Mouse (Mus musculus) macrophage (primary cell): Measurements from ENCODE around the gene Alg11. TPM values are rescaled to one million over a fixed set of nuclear protein-coding genes. Genes with fewer than 3 reads are reported as not detected.

Experiments used
- H3K27ac ChIP-seq: fragments of 350-480 bp; formaldehyde crosslinking; 2 replicates; pipeline ENCODE4 v1.9.0; 2021
- H3K36me3 ChIP-seq: fragments of 350-480 bp; formaldehyde crosslinking; 2 replicates; pipeline ENCODE4 v1.9.0; 2021; ENCODE audit errors: inconsistent target
- H3K4me3 ChIP-seq: fragments of 350-480 bp; formaldehyde crosslinking; 2 replicates; pipeline ENCODE4 v1.9.0; 2021; ENCODE audit errors: inconsistent target
- H3K79me2 ChIP-seq: fragments of 350-480 bp; formaldehyde crosslinking; 2 replicates; pipeline ENCODE4 v1.9.0; 2021; ENCODE audit errors: inconsistent target
- WGBS: methylation state at CpG from one replicate; pipeline ENCODE4 v1.1.7; 2026; ENCODE audit warnings: inconsistent platforms; ENCODE audit not compliant: missing documents; 5-methylcytosine and 5-hydroxymethylcytosine counted together
- polyA plus RNA-seq: library from polyadenylated mRNA; stranded (reverse); fragments of 250-400 nt; gene quantifications from 3 replicates; pipeline ENCODE4 v1.2.4, GENCODE M21; 2018; ENCODE audit warnings: inconsistent platforms
- total RNA-seq, 78 experiments: library from RNA; depleted of rRNA; stranded (reverse); fragments of 250-400 nt; gene quantifications; 1 replicate in 9 of 78; 2 replicates in 24 of 78; 3 replicates in 43 of 78; 4 replicates in 2 of 78; pipeline ENCODE4 v1.2.4; 2018; ENCODE audit warnings: inconsistent platforms in 56 of 78

Alg11 gene
- total RNA-seq (2018; cell fraction: chromatin; rRNA removed) = 1 to 10 TPM in 25 of 26 experiments, under 1 TPM in 1; 0.69 to 8.3 (median 4.3) TPM
- total RNA-seq (2018; cell fraction: cytosol; rRNA removed) = 10 to 100 TPM in 22 of 26 experiments, 1 to 10 TPM in 4; 8.2 to 13.9 (median 11.5) TPM
- 10 to 100 TPM in 11 of 26 experiments, 1 to 10 TPM in 15; 4.7 to 17.1 (median 8.2) TPM for total RNA-seq (2018; cell fraction: nucleus; rRNA removed)
- polyA plus RNA-seq = 7.6 to 11.5 TPM (median 10.9 TPM) in 3 replicates

DNA sequence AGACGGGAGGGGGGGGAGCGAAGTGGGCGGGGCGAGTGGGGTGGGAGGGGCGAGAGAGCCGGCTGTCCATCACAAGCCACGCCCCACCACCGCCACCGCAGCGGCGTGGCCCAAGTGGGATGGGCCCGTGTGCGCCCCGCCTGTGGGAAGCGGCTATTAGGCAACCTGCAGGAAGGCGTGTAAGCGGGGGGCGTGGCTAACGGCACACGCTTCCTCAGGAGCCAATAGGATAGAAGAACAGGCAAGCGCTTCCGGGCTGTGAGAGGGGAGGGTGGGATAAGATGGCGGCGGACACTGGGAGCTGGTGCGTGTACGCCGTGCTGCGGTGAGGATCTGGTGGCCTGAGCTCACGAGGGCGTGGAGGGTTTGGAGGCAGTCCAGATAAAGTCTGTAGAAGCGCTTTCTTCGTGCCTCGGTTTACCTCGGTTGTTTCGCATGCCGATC, at the start of gene Alg11:
Gene Alg11, plus strand, starts transcription at position 276 of the 444 bp plus-strand sequence.
- Histone ChIP-seq H3K79me2 (peaks cover 18% of the 10 kb centered on the region; the same call in 1 of the 2 replicates), H3K27ac (0 out of 2 replicates have a peak within 1 kb of the TSS, but pooled peaks have one; percentile 22), H3K4me3 (peak within 1 kb of the TSS; percentile 84), H3K36me3 (peaks cover 24% of the 10 kb centered on the region)
- WGBS = under 1% methylated on average over 32 of the region's 36 CpGs

DNA sequence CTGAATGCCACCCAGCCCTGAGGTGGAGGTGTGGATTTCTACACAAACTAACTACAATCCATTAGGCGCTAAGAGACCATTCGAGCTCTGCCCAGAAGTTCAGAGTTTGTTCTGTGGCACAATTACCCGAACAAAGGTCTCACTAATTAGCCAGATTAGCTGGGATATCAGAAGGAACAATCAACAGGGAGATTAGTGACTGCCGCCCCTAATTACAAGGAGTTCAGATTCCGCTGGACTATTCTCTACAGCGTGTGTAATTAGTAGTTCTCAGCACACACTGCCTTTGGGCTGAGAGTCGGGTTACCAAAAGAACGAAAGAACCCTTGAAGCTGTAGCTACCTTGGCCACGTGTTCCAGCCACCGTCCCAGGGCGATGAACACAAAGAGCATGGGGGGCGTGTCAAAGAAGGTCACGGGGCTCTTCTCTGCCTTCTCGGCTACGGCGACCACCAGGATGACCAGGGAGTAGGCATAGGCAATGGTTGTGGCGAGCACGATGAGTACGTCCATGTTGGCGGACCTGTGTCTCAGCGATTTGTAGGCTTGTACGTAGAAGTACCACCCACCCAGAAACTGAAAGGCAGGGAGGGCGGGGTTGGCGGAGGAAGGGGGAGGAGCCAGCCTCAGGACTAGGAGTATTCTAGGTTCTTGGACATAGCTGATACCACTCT, 47.4 kb upstream of the Alg11 start:
- no peak overlapping the region for H3K4me3 ChIP-seq

GRCm38 (mm10) chr8:22017731-22018130, 42.8 kb upstream of the Alg11 start:
- Histone ChIP-seq H3K27ac (no peak overlapping the region), H3K36me3 (no peaks in the 10 kb centered on the region), H3K79me2 (no peaks in the 10 kb centered on the region), H3K4me3 (no peak overlapping the region)
- WGBS = 85% methylated on average over 7 of the region's 7 CpGs

More for the DNA sequence above, 47.4 kb upstream of the Alg11 start:
- WGBS = 80% methylated on average over 24 of the region's 24 CpGs
- Histone ChIP-seq H3K27ac (no peak overlapping the region), H3K36me3 (no peaks in the 10 kb centered on the region), H3K79me2 (no peaks in the 10 kb centered on the region)

- no peak overlapping the region for H3K27ac ChIP-seq
- 70% methylated on average over 5 of the region's 5 CpGs for WGBS
- no peaks in the 10 kb centered on the region for H3K79me2 ChIP-seq
- H3K4me3 ChIP-seq = no peak overlapping the region
- H3K36me3 ChIP-seq = no peaks in the 10 kb centered on the region
Observed at GRCm38 (mm10) chr8:22019498-22019897, 41.0 kb upstream of the Alg11 start.

DNA sequence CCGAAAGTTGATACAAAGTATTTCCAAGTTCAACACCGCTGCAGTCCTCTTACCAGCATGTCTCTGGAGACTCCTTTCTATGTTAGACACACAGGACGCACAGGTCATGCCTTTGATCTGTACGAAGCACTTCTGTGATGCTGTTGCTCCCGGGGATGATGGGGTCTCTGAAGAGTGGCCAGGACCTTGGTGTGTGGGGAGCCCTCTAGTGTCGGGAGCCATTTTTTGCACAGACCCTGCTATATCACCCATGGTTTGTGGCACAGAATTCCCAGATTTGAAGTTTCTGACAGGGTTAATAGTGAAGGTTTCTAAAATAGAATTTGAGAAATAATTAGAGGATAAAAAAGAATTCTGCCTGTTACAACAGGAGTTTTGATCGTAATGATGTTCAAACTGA, 38.3 kb upstream of the Alg11 start:
- no peak overlapping the region for H3K27ac ChIP-seq
- 59% methylated on average over 7 of the region's 7 CpGs for WGBS
- H3K36me3 ChIP-seq = no peaks in the 10 kb centered on the region
- H3K79me2 ChIP-seq = no peaks in the 10 kb centered on the region
- no peak overlapping the region for H3K4me3 ChIP-seq

DNA sequence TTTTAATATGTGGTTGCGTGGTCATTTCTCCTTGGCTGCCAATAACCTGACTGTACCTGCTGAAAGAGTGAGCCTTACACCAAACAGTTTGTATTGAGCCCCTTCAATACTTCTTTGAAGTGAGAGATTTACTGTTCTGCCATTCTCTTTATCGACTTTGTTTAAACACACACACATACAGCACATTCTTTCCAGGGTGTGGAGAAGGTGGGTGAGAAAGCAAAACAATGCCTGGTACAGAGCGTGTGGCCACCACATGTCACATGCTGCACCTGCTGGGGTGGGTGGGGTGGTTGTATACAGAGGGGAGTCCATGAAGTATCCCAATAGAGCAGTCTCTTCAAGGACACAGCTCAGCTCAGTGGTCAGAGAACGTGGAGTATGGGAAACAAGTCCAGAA, 35.3 kb upstream of the Alg11 start:
- Histone ChIP-seq H3K4me3 (no peak overlapping the region), H3K27ac (no peak overlapping the region), H3K36me3 (no peaks in the 10 kb centered on the region), H3K79me2 (no peaks in the 10 kb centered on the region)
- WGBS = 78% methylated on average over 4 of the region's 4 CpGs

DNA sequence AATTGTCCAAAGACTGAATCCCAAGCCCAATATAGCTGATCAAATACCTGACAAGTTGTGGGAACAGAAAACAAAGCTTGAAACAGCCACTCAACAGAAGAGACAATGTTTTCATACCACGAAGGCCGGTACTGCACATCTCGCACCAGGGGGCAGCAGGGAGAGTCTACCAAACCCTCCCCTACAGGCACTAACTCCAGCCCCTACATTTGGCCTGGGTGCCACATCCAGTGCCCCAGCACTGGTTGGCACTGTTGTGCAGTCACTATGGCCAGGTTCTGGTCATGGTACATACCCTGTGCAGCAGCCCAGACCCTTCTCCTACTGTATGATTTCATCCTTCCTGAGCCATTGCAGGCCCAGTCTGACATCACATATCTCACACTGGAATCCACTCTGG, 31.5 kb upstream of the Alg11 start:
- Histone ChIP-seq H3K36me3 (no peaks in the 10 kb centered on the region), H3K27ac (no peak overlapping the region), H3K79me2 (no peaks in the 10 kb centered on the region), H3K4me3 (no peak overlapping the region)
- 90% methylated on average over 3 of the region's 3 CpGs for WGBS

DNA sequence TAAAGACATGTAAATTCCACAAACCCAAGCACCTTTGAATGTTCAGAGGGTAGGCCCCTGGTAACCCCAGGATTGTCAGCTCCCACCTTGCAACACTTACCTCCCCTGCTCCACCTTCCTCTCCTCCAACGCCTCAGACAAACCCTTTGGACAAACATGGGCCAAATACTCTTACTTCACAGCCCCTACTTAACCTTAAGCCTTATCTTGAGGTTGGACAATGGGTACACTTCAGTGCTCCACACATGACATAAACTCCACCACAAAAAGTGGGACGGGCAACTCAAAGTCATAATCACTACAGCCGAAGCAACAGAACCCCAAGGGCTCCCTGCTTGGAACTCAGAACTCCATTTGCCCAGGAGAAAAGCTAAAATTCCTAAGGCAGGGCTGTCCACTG, 29.5 kb upstream of the Alg11 start:
- H3K4me3 ChIP-seq = no peak overlapping the region
- H3K36me3 ChIP-seq = no peaks in the 10 kb centered on the region
- WGBS = 84% methylated on average over 3 of the region's 3 CpGs
- H3K79me2 ChIP-seq = no peaks in the 10 kb centered on the region
- H3K27ac ChIP-seq = no peak overlapping the region

DNA sequence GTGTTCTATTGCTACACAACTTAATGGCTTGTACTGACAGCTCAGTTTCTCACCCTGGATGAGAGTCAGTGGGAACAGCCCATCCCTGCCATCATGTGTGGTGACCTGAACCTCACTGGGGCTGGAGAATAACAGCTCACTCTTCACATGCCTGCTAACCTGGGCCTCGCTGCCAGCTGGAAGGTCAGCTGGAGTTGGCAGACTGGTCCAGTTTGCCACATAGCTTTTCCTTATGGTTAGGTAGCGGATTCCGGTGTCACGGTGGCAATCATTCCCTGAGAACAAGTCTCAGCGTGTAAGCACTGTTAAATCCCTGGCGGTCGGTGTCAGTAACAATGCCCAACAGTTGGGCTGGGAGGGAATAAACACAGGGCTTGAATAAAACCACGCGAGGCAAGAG, 24.4 kb upstream of the Alg11 start:
- Histone ChIP-seq H3K4me3 (no peak overlapping the region), H3K79me2 (no peaks in the 10 kb centered on the region), H3K27ac (no peak overlapping the region), H3K36me3 (no peaks in the 10 kb centered on the region)
- 94% methylated on average over 9 of the region's 9 CpGs for WGBS

GRCm38 (mm10) chr8:22037022-22037421, 23.5 kb upstream of the Alg11 start:
- no peak overlapping the region for H3K4me3 ChIP-seq
- no peaks in the 10 kb centered on the region for H3K36me3 ChIP-seq
- H3K27ac ChIP-seq = no peak overlapping the region
- no peaks in the 10 kb centered on the region for H3K79me2 ChIP-seq
- 83% methylated on average over 7 of the region's 7 CpGs for WGBS

- Histone ChIP-seq H3K36me3 (no peaks in the 10 kb centered on the region), H3K79me2 (no peaks in the 10 kb centered on the region), H3K27ac (no peak overlapping the region), H3K4me3 (no peak overlapping the region)
- 27% methylated on average over 14 of the region's 15 CpGs for WGBS
Observed at GRCm38 (mm10) chr8:22039468-22040152, 20.9 kb upstream of the Alg11 start.

DNA sequence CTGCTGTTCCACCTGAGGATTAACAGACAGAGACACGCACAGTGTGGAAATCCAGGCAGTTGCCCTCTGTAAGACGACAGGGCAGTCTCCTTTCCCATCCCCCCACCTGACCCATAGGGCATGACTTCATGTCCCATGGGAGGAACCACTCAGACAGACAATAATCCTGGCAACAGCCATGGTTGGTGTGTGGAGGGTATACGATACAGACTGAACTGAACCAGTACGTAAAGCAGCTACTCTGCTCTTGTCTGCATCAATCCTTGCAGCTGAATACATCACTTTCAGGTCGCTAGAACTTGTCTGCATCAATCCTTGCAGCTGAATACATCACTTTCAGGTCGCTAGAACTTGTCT, 20.4 kb upstream of the Alg11 start:
- 67% methylated on average over 6 of the region's 6 CpGs for WGBS
- no peak overlapping the region for H3K4me3 ChIP-seq
- no peak overlapping the region for H3K27ac ChIP-seq
- no peaks in the 10 kb centered on the region for H3K36me3 ChIP-seq
- no peaks in the 10 kb centered on the region for H3K79me2 ChIP-seq

GRCm38 (mm10) chr8:22042515-22042914, 18.0 kb upstream of the Alg11 start:
- H3K36me3 ChIP-seq = no peaks in the 10 kb centered on the region
- 77% methylated on average over 3 of the region's 3 CpGs for WGBS
- H3K4me3 ChIP-seq = no peak overlapping the region
- H3K27ac ChIP-seq = no peak overlapping the region
- no peaks in the 10 kb centered on the region for H3K79me2 ChIP-seq

- 87% methylated on average over 10 of the region's 12 CpGs for WGBS
Observed at GRCm38 (mm10) chr8:22043706-22044105, 16.8 kb upstream of the Alg11 start.

More at GRCm38 (mm10) chr8:22043706-22044105, 16.8 kb upstream of the Alg11 start:
- Histone ChIP-seq H3K27ac (no peak overlapping the region), H3K79me2 (no peaks in the 10 kb centered on the region), H3K36me3 (no peaks in the 10 kb centered on the region), H3K4me3 (no peak overlapping the region)
